Mouse (Mus musculus): ENCODE measurements around the gene Wipi1. TPM values are rescaled to one million over a fixed set of nuclear protein-coding genes. Genes with fewer than 3 reads are reported as not detected.

Wipi1 gene
- polyA plus RNA-seq, 1 experiment from 2014 or later: 14.4 TPM

- Histone ChIP-seq H3K36me3 (ENCODE audit: control insufficient read depth, insufficient read depth) (no peaks in the 10 kb centered on the region), H3K9me3 (ENCODE audit: control insufficient read depth, low read length) (no peaks in the 10 kb centered on the region), H3K4me1 (replicated peaks; ENCODE audit: control insufficient read depth, insufficient read depth, low read length) (peaks cover 23% of the 10 kb centered on the region), H3K9ac (replicated peaks; ENCODE audit: low read depth, low read length) (no peak overlapping the region), H3K27me3 (replicated peaks; ENCODE audit: control insufficient read depth, insufficient read depth, low read length) (no peaks in the 10 kb centered on the region), H3K4me3 (replicated peaks; ENCODE audit: low read length) (no peak overlapping the region), H3K27ac (ENCODE audit: low read length) (no peak overlapping the region), H3K4me2 (ENCODE audit: low read length) (no peak overlapping the region)
- no peak for ATAC-seq
- 70% methylated on average over 2 of the region's 2 CpGs for WGBS
These were observed 37.2 kb downstream of the Wipi1 start for GRCm38 (mm10) chr11:109574604-109575003.

GRCm38 (mm10) chr11:109572051-109572450 is 39.7 kb downstream of the Wipi1 start:
- ATAC-seq: no peak
- H3K27ac ChIP-seq (ENCODE audit: low read length): no peak overlapping the region
- H3K36me3 ChIP-seq (ENCODE audit: control insufficient read depth, insufficient read depth): no peaks in the 10 kb centered on the region

GRCm38 (mm10) chr11:109569809-109570208 is 42.0 kb downstream of the Wipi1 start:
- no peak for ATAC-seq
- H3K4me1 ChIP-seq (replicated peaks; ENCODE audit: control insufficient read depth, insufficient read depth, low read length): peaks cover 3% of the 10 kb centered on the region; the same call in 1 of the 2 replicates
- no peaks in the 10 kb centered on the region for H3K9me3 ChIP-seq (ENCODE audit: control insufficient read depth, low read length)

More at GRCm38 (mm10) chr11:109572051-109572450, 39.7 kb downstream of the Wipi1 start:
- H3K9ac ChIP-seq (replicated peaks; ENCODE audit: low read depth, low read length): no peak overlapping the region
- H3K4me1 ChIP-seq (replicated peaks; ENCODE audit: control insufficient read depth, insufficient read depth, low read length): peaks cover 17% of the 10 kb centered on the region
- WGBS: 88% methylated on average over 11 of the region's 11 CpGs
- H3K4me3 ChIP-seq (replicated peaks; ENCODE audit: low read length): no peak overlapping the region
- no peaks in the 10 kb centered on the region for H3K27me3 ChIP-seq (replicated peaks; ENCODE audit: control insufficient read depth, insufficient read depth, low read length)
- H3K4me2 ChIP-seq (ENCODE audit: low read length): no peak overlapping the region
- no peaks in the 10 kb centered on the region for H3K9me3 ChIP-seq (ENCODE audit: control insufficient read depth, low read length)

GRCm38 (mm10) chr11:109569007-109569618 is 42.7 kb downstream of the Wipi1 start:
- 56% methylated on average over 12 of the region's 12 CpGs for WGBS
- H3K4me1 ChIP-seq (replicated peaks; ENCODE audit: control insufficient read depth, insufficient read depth, low read length): no peaks in the 10 kb centered on the region; the same call in 1 of the 2 replicates
- H3K4me3 ChIP-seq (replicated peaks; ENCODE audit: low read length): no peak overlapping the region
- H3K4me2 ChIP-seq (ENCODE audit: low read length): no peak overlapping the region
- H3K27me3 ChIP-seq (replicated peaks; ENCODE audit: control insufficient read depth, insufficient read depth, low read length): no peaks in the 10 kb centered on the region
- no peak overlapping the region for H3K9ac ChIP-seq (replicated peaks; ENCODE audit: low read depth, low read length)
- H3K27ac ChIP-seq (ENCODE audit: low read length): no peak overlapping the region
- ATAC-seq: no peak
- no peaks in the 10 kb centered on the region for H3K36me3 ChIP-seq (ENCODE audit: control insufficient read depth, insufficient read depth)
- no peaks in the 10 kb centered on the region for H3K9me3 ChIP-seq (ENCODE audit: control insufficient read depth, low read length)

More at GRCm38 (mm10) chr11:109569809-109570208, 42.0 kb downstream of the Wipi1 start:
- Histone ChIP-seq H3K4me3 (replicated peaks; ENCODE audit: low read length) (no peak overlapping the region), H3K27ac (ENCODE audit: low read length) (no peak overlapping the region), H3K27me3 (replicated peaks; ENCODE audit: control insufficient read depth, insufficient read depth, low read length) (no peaks in the 10 kb centered on the region), H3K36me3 (ENCODE audit: control insufficient read depth, insufficient read depth) (no peaks in the 10 kb centered on the region), H3K9ac (replicated peaks; ENCODE audit: low read depth, low read length) (no peak overlapping the region), H3K4me2 (ENCODE audit: low read length) (no peak overlapping the region)
- 77% methylated on average over 7 of the region's 7 CpGs for WGBS

GRCm38 (mm10) chr11:109564466-109565214 is 47.1 kb downstream of the Wipi1 start:
- no peaks in the 10 kb centered on the region for H3K9me3 ChIP-seq (ENCODE audit: control insufficient read depth, low read length)
- no peak for ATAC-seq

GRCm38 (mm10) chr11:109563708-109564107 is 48.1 kb downstream of the Wipi1 start:
- ATAC-seq: no peak
- WGBS: 92% methylated on average over 4 of the region's 4 CpGs
- no peaks in the 10 kb centered on the region for H3K36me3 ChIP-seq (ENCODE audit: control insufficient read depth, insufficient read depth)
- H3K4me1 ChIP-seq (replicated peaks; ENCODE audit: control insufficient read depth, insufficient read depth, low read length): no peaks in the 10 kb centered on the region; the same call in 1 of the 2 replicates
- H3K4me3 ChIP-seq (replicated peaks; ENCODE audit: low read length): no peak overlapping the region
- no peak overlapping the region for H3K9ac ChIP-seq (replicated peaks; ENCODE audit: low read depth, low read length)
- H3K27ac ChIP-seq (ENCODE audit: low read length): no peak overlapping the region
- H3K4me2 ChIP-seq (ENCODE audit: low read length): no peak overlapping the region
- no peaks in the 10 kb centered on the region for H3K27me3 ChIP-seq (replicated peaks; ENCODE audit: control insufficient read depth, insufficient read depth, low read length)
- H3K9me3 ChIP-seq (ENCODE audit: control insufficient read depth, low read length): no peaks in the 10 kb centered on the region

More at GRCm38 (mm10) chr11:109564466-109565214, 47.1 kb downstream of the Wipi1 start:
- 76% methylated on average over 15 of the region's 15 CpGs for WGBS
- Histone ChIP-seq H3K36me3 (ENCODE audit: control insufficient read depth, insufficient read depth) (no peaks in the 10 kb centered on the region), H3K4me1 (replicated peaks; ENCODE audit: control insufficient read depth, insufficient read depth, low read length) (no peaks in the 10 kb centered on the region; the same call in 1 of the 2 replicates), H3K27ac (ENCODE audit: low read length) (no peak overlapping the region), H3K27me3 (replicated peaks; ENCODE audit: control insufficient read depth, insufficient read depth, low read length) (no peaks in the 10 kb centered on the region), H3K4me3 (replicated peaks; ENCODE audit: low read length) (no peak overlapping the region), H3K9ac (replicated peaks; ENCODE audit: low read depth, low read length) (no peak overlapping the region), H3K4me2 (ENCODE audit: low read length) (no peak overlapping the region)

- no peak for ATAC-seq
- WGBS: 76% methylated on average over 3 of the region's 3 CpGs
- no peak overlapping the region for H3K4me3 ChIP-seq (replicated peaks; ENCODE audit: low read length)
These were observed 50.3 kb downstream of the Wipi1 start for GRCm38 (mm10) chr11:109561445-109561844.

GRCm38 (mm10) chr11:109560793-109561257 is 50.9 kb downstream of the Wipi1 start:
- Histone ChIP-seq H3K27me3 (replicated peaks; ENCODE audit: control insufficient read depth, insufficient read depth, low read length) (no peaks in the 10 kb centered on the region), H3K27ac (ENCODE audit: low read length) (no peak overlapping the region), H3K4me1 (replicated peaks; ENCODE audit: control insufficient read depth, insufficient read depth, low read length) (no peaks in the 10 kb centered on the region; the same call in 1 of the 2 replicates), H3K4me2 (ENCODE audit: low read length) (no peak overlapping the region), H3K4me3 (replicated peaks; ENCODE audit: low read length) (no peak overlapping the region), H3K36me3 (ENCODE audit: control insufficient read depth, insufficient read depth) (no peaks in the 10 kb centered on the region), H3K9me3 (ENCODE audit: control insufficient read depth, low read length) (no peaks in the 10 kb centered on the region), H3K9ac (replicated peaks; ENCODE audit: low read depth, low read length) (no peak overlapping the region)
- ATAC-seq: no peak
- 35% methylated on average over 9 of the region's 9 CpGs for WGBS

More at GRCm38 (mm10) chr11:109561445-109561844, 50.3 kb downstream of the Wipi1 start:
- Histone ChIP-seq H3K36me3 (ENCODE audit: control insufficient read depth, insufficient read depth) (no peaks in the 10 kb centered on the region), H3K27me3 (replicated peaks; ENCODE audit: control insufficient read depth, insufficient read depth, low read length) (no peaks in the 10 kb centered on the region), H3K9me3 (ENCODE audit: control insufficient read depth, low read length) (no peaks in the 10 kb centered on the region), H3K27ac (ENCODE audit: low read length) (no peak overlapping the region), H3K9ac (replicated peaks; ENCODE audit: low read depth, low read length) (no peak overlapping the region), H3K4me1 (replicated peaks; ENCODE audit: control insufficient read depth, insufficient read depth, low read length) (no peaks in the 10 kb centered on the region; the same call in 1 of the 2 replicates), H3K4me2 (ENCODE audit: low read length) (no peak overlapping the region)

- H3K36me3 ChIP-seq (ENCODE audit: control insufficient read depth, insufficient read depth): no peaks in the 10 kb centered on the region
- WGBS: 94% methylated on average over 12 of the region's 12 CpGs
- no peak for ATAC-seq
- H3K9ac ChIP-seq (replicated peaks; ENCODE audit: low read depth, low read length): no peak overlapping the region
- no peak overlapping the region for H3K4me2 ChIP-seq (ENCODE audit: low read length)
- no peak overlapping the region for H3K27ac ChIP-seq (ENCODE audit: low read length)
- H3K27me3 ChIP-seq (replicated peaks; ENCODE audit: control insufficient read depth, insufficient read depth, low read length): no peaks in the 10 kb centered on the region
- H3K4me3 ChIP-seq (replicated peaks; ENCODE audit: low read length): no peak overlapping the region
- no peaks in the 10 kb centered on the region; the same call in 1 of the 2 replicates for H3K4me1 ChIP-seq (replicated peaks; ENCODE audit: control insufficient read depth, insufficient read depth, low read length)
- H3K9me3 ChIP-seq (ENCODE audit: control insufficient read depth, low read length): no peaks in the 10 kb centered on the region
These were observed 52.5 kb downstream of the Wipi1 start for GRCm38 (mm10) chr11:109559241-109559640.

Measured in forebrain, embryonic 16.5 days (tissue).